Mouse (Mus musculus) kidney, postnatal 0 days (tissue): Measurements from ENCODE around the gene Alg3. TPM values are rescaled to one million over a fixed set of nuclear protein-coding genes. Genes with fewer than 3 reads are reported as not detected.

Source experiments
- ATAC-seq: fragments of 200-750 bp; cut with Nextera tagmentation; replicated peaks from 2 replicates; pipeline ENCODE4 v1.8.0; 2017; ENCODE audit warnings: low read depth, moderate number of reproducible peaks, moderate TSS enrichment, moderate library complexity; ENCODE audit not compliant: low FRiP score
- DNase-seq: peaks from one replicate; pipeline ENCODE4 v3.0.0-alpha.2; 2016; ENCODE audit warnings: low spot score
- H3K27ac ChIP-seq: fragments of 300-500 bp; sonication (generic); 2 replicates; pipeline ENCODE4 v1.5.1; 2014; ENCODE audit warnings: mild to moderate bottlenecking
- H3K27me3 ChIP-seq: fragments of 300-500 bp; sonication (generic); 2 replicates; pipeline ENCODE4 v1.6.1; 2014; ENCODE audit warnings: low read length, mixed read lengths; ENCODE audit not compliant: insufficient read depth
- H3K36me3 ChIP-seq: fragments of 300-500 bp; sonication (generic); 2 replicates; pipeline ENCODE4 v1.6.1; 2014; ENCODE audit warnings: low read length, mixed read lengths; ENCODE audit not compliant: insufficient read depth
- H3K4me1 ChIP-seq: fragments of 300-500 bp; sonication (generic); replicated peaks from 2 replicates; pipeline ENCODE4 v1.6.1; 2014; ENCODE audit warnings: antibody characterized with exemption, low read length, mixed read lengths; ENCODE audit not compliant: insufficient read depth
- H3K4me2 ChIP-seq: fragments of 300-500 bp; sonication (generic); 2 replicates; pipeline ENCODE4 v1.6.1; 2014; ENCODE audit warnings: mild to moderate bottlenecking, low read length, moderate library complexity, mixed read lengths
- H3K4me3 ChIP-seq: fragments of 300-500 bp; sonication (generic); replicated peaks from 2 replicates; pipeline ENCODE4 v1.5.1; 2014; ENCODE audit warnings: low read depth, low read length
- H3K9ac ChIP-seq: fragments of 300-500 bp; sonication (generic); 2 replicates; pipeline ENCODE4 v1.6.1; 2014; ENCODE audit warnings: low read depth, low read length
- H3K9me3 ChIP-seq: fragments of 300-500 bp; sonication (generic); replicated peaks from 2 replicates; pipeline ENCODE4 v1.6.1; 2016; ENCODE audit warnings: low read length, inconsistent platforms, mixed read lengths
- CTCF ChIP-seq: IDR thresholded peaks from 2 replicates; pipeline ENCODE4 v1.5.1; 2016; ENCODE audit warnings: antibody characterized with exemption, low read depth, mild to moderate bottlenecking, moderate library complexity
- WGBS: fragments of 180-500 bp; shearing (Covaris S2); extraction: QIAGEN DNeasy Blood & Tissue Kit; methylation state at CpG from one replicate; pipeline ENCODE4 v1.1.7; 2014; 5-methylcytosine and 5-hydroxymethylcytosine counted together
- polyA plus RNA-seq: library from polyadenylated mRNA; unstranded; fragments of >200 nt; fragmentation: Nextera tagmentation; extraction: Ambion mirVana; gene quantifications from 2 replicates; pipeline ENCODE4 v1.2.1, GENCODE M21; 2015

The Alg3 gene
- polyA plus RNA-seq, 1 experiment from 2014 or later, result 35.9 TPM

- peak overlapping the region; percentile 72 for H3K9ac ChIP-seq
- no peaks in the 10 kb centered on the region for H3K27me3 ChIP-seq
- peak; percentile 67 for ATAC-seq
- H3K4me2 ChIP-seq, result peak overlapping the region; percentile 74
- H3K36me3 ChIP-seq, result peaks cover 16% of the 10 kb centered on the region
- under 1% methylated on average over 28 of the region's 28 CpGs for WGBS
- H3K9me3 ChIP-seq, result no peaks in the 10 kb centered on the region
- peak overlapping the region; percentile 60 for H3K4me3 ChIP-seq
- no peak for TF ChIP-seq CTCF
- H3K27ac ChIP-seq, result peak overlapping the region; percentile 76
- peak; percentile 89 for DNase-seq
- peaks cover 5% of the 10 kb centered on the region; the same call in 1 of the 2 replicates for H3K4me1 ChIP-seq
Observed at GRCm38 (mm10) chr16:20610501-20611356, 806 bp downstream of the Alg3 start.

GRCm38 (mm10) chr16:20604705-20605104 is 6.8 kb downstream of the Alg3 start:
- H3K27ac ChIP-seq, result no peak overlapping the region
- no peak overlapping the region for H3K4me2 ChIP-seq
- no peak for TF ChIP-seq CTCF
- peaks cover 27% of the 10 kb centered on the region for H3K36me3 ChIP-seq
- DNase-seq, result no peak
- whole genome bisulfite sequencing, result 65% methylated on average over 9 of the region's 9 CpGs
- H3K9me3 ChIP-seq, result no peaks in the 10 kb centered on the region
- H3K4me3 ChIP-seq, result no peak overlapping the region
- 0 out of 2 replicates have a peak, but pooled peaks cover under 1% of the 10 kb centered on the region for H3K4me1 ChIP-seq
- no peak overlapping the region for H3K9ac ChIP-seq
- ATAC-seq, result no peak
- H3K27me3 ChIP-seq, result no peaks in the 10 kb centered on the region

- TF ChIP-seq CTCF, result no peak
- 69% methylated on average over 5 of the region's 5 CpGs for WGBS
- H3K4me1 ChIP-seq, result no peaks in the 10 kb centered on the region
- no peak for ATAC-seq
- no peak overlapping the region for H3K4me2 ChIP-seq
- H3K9ac ChIP-seq, result no peak overlapping the region
- no peaks in the 10 kb centered on the region for H3K27me3 ChIP-seq
- no peak overlapping the region for H3K4me3 ChIP-seq
- DNase-seq, result no peak
- no peaks in the 10 kb centered on the region for H3K9me3 ChIP-seq
- H3K27ac ChIP-seq, result no peak overlapping the region
- H3K36me3 ChIP-seq, result 0 out of 2 replicates have a peak, but pooled peaks cover 8% of the 10 kb centered on the region
Observed at GRCm38 (mm10) chr16:20600511-20600910, 11.0 kb downstream of the Alg3 start.

- Histone ChIP-seq H3K4me2 (no peak overlapping the region), H3K4me1 (no peaks in the 10 kb centered on the region), H3K9ac (no peak overlapping the region), H3K36me3 (no peaks in the 10 kb centered on the region), H3K27me3 (peaks cover 11% of the 10 kb centered on the region), H3K4me3 (no peak overlapping the region), H3K27ac (no peak overlapping the region), H3K9me3 (no peaks in the 10 kb centered on the region)
- no peak for ATAC-seq
- no peak for TF ChIP-seq CTCF
- WGBS, result 31% methylated on average over 7 of the region's 7 CpGs
- DNase-seq, result no peak
Observed at GRCm38 (mm10) chr16:20596687-20597441, 14.7 kb downstream of the Alg3 start.

DNA sequence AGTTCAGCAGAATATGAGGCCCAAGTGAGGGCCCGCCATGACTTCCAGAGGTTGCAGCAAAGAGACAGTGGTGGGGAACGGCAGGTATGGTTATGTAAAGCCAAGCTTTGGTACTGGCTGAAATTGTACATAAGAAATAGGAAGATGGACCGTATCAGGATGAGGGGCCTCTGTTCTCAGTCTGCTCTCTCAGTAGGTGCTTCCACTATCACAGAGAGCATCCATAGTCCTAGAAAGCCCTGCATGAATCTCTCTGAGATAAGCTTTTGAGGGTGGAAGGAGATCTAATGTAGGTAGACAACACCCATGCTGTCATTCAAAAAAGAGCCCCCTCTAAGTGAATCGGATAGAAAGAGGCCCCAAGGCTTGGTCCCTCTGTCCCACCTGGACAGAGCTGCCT is 15.8 kb downstream of the Alg3 start:
- no peak for ATAC-seq
- no peak for TF ChIP-seq CTCF
- 84% methylated on average over 4 of the region's 4 CpGs for WGBS
- Histone ChIP-seq H3K4me2 (no peak overlapping the region), H3K36me3 (no peaks in the 10 kb centered on the region), H3K4me1 (peaks cover 4% of the 10 kb centered on the region), H3K9ac (no peak overlapping the region), H3K27ac (no peak overlapping the region), H3K27me3 (peaks cover 23% of the 10 kb centered on the region), H3K9me3 (no peaks in the 10 kb centered on the region), H3K4me3 (no peak overlapping the region)
- no peak for DNase-seq

DNA sequence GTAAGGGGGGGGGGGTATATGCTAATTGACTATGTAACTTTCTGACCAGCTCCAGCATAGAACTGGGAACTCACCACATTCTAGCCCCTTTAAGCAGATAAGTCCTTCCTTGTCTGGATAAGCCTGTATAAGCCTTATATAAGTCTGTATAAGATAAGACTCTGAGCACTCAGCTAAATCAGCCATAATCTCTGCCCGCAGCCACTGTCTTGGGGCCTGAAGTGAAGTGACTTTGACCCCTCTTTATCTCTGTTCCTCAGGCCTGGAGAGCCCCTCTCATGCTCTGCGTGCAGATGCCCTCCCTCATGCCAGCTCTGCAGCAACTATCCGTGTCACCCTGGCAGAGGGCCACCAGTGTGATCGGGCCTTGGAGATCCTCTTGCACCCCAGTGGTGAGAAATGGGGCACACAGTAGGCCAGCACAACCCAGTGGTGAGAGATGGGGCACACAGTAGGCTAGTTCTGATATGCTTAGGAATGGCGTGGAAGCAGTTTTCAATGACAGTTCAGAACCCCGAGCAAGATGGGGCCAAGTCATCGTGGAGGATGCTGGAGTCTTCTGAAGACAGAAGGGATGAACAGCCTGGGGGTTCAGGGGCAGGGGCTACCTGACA is 16.4 kb downstream of the Alg3 start:
- ATAC-seq, result no peak
- no peak overlapping the region for H3K4me2 ChIP-seq

More for the DNA sequence above, 16.4 kb downstream of the Alg3 start:
- Histone ChIP-seq H3K9ac (no peak overlapping the region), H3K4me1 (peaks cover 8% of the 10 kb centered on the region), H3K9me3 (no peaks in the 10 kb centered on the region), H3K27me3 (peaks cover 26% of the 10 kb centered on the region), H3K4me3 (no peak overlapping the region), H3K36me3 (no peaks in the 10 kb centered on the region), H3K27ac (no peak overlapping the region)
- DNase-seq, result no peak
- WGBS, result 83% methylated on average over 7 of the region's 7 CpGs
- no peak for TF ChIP-seq CTCF
